Mouse (Mus musculus): ENCODE measurements around the gene D130052B06Rik. TPM values are rescaled to one million over a fixed set of nuclear protein-coding genes. Genes with fewer than 3 reads are reported as not detected.

Gene D130052B06Rik
- polyA plus RNA-seq, 1 experiment from 2014 or later = not detected

Other genes with a start within 250 kb of the D130052B06Rik start
- gene Ranbp17, start 85.6 kb upstream of the D130052B06Rik start, polyA plus RNA-seq (2015; fragmentation: Nextera tagmentation; extraction: Ambion mirVana) = 2.5 and 3.2 TPM in 2 replicates
- 0.07 TPM in 1 of 2 replicates, not detected in the other for gene Gabrp, start 20.3 kb upstream of the D130052B06Rik start, polyA plus RNA-seq (2015; fragmentation: Nextera tagmentation; extraction: Ambion mirVana)

Data from liver, embryonic 16.5 days (tissue).